Mouse (Mus musculus) limb, embryonic 10.5 days (tissue): ENCODE data around the gene Entpd4b. TPM values are rescaled to one million over a fixed set of nuclear protein-coding genes. Genes with fewer than 3 reads are reported as not detected.

Experiments used
- polyA plus RNA-seq: library from polyadenylated mRNA; unstranded; fragments of >200 nt; fragmentation: Nextera tagmentation; extraction: Ambion mirVana; gene quantifications from 2 replicates; pipeline ENCODE4 v1.2.1, GENCODE M21; 2016

The Entpd4b gene
- polyA plus RNA-seq, 1 experiment from 2014 or later = 7.7 TPM

Other genes with a start within 250 kb of the Entpd4b start
- gene Gm16867, start 52.1 kb upstream of the Entpd4b start, polyA plus RNA-seq = not detected in 2 replicates
- gene Gm27179, start 42.9 kb upstream of the Entpd4b start, polyA plus RNA-seq = not detected in 2 replicates